Mouse (Mus musculus): Measurements from ENCODE around the gene Kcnh8.

Kcnh8 gene

GRCm38 (mm10) chr17:52873195-52873594 lies 270.7 kb downstream of the Kcnh8 start:
- DNase-seq = no peak

DNA sequence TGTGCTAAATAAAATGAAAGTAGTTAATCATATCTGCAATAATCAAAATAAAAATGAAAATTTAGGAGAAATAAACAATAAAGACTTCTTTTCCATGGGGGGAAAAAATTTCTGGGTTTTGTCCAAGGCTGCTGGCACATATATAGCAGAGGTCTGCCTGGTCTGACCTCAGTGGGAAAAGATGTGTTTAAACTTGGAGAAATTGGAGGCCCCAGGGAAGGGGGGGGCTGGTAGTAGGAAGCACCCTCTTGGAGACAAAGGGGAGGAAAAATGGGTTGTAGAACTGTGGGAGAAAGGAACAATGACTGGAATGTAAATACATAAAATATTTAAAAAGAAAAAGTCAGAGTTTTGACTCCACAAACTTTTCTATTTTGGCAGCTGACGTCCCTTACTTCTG lies 276.5 kb downstream of the Kcnh8 start:
- peak in 1 of 2 experiments; percentile 1 for DNase-seq

DNA sequence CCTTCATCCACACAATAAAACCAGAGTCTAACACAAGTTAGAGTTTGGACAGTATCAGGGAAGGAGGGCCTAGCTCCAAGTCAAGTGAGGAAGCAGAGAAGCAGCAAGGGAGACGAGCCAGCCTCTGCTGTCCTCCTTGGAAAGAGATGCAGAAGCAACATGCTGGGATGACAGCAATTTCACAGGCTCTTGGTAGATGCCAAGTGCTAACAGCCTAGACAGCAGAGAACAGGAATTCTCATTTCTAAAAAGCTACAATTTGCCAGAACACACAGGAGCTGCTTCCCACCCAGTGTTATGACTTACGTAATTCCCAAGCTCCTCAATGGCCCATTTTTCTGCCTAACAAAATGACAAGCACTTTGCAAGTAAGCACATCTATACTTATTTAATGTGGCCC lies 277.5 kb downstream of the Kcnh8 start:
- DNase-seq = no peak

GRCm38 (mm10) chr17:52885210-52885609 lies 282.7 kb downstream of the Kcnh8 start:
- DNase-seq = no peak

DNA sequence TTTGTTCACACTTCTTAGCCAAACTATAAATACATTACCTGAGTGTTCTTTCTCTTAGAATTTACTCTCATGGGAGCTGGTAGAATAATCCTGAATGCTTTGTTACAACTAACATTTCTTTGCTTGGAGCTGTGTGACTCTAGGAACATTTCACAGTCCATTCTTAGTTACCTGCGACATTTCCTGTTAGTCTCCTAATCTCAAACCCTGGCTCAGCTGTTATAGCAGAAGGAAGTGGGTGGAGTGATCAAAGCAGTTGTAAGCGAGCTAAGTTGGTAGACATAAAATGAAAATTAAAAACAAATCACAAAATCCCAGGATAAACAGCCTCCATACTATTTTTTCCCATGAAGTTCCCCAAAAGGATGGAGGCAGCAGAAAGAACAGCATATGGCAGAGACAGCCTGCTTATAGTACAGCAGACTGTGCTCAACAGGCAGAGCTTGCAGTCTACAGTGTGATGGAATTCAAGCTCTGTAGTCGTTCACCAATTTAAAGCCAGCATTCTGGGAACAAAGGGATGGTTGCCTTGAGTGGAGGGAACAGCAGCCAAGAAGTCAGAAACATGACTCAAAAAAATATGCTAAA lies 318.1 kb downstream of the Kcnh8 start:
- no peak for DNase-seq

DNA sequence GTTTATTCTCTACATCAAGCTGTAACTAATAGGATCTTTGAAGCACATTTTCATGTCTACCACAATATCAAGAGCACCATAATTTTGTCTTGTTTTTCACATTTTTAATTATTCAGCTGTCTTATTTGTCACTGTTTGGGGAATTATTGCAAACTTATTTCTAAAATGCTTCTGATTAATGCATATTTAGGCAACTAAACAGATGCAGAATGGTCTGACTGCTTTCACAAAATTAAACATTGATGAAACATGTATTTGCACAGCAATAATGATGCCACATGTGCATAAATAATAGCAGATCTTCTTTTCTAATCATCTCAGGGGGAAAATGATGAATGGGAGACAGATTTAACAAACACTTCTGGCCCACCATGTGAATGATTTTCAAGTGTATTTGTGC lies 341.5 kb downstream of the Kcnh8 start:
- no peak for DNase-seq

DNA sequence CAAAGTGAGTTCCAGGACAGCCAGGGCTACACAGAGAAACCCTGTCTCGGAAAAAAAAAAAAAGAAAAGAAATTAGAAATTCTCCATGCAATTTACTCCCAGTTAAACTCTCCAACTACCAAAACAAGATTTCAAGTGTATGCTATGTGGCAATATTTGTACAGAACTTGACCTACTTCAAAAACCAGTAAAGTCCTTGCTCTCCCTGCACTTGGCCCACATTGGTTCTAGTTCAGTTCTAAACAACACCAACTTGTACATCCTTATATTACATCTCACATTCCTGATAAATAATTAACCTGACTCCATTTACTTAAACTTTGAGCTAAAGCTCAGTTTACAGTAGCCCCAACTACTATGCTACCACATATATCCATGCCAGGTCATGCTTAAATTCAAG lies 370.2 kb downstream of the Kcnh8 start:
- DNase-seq = no peak

DNA sequence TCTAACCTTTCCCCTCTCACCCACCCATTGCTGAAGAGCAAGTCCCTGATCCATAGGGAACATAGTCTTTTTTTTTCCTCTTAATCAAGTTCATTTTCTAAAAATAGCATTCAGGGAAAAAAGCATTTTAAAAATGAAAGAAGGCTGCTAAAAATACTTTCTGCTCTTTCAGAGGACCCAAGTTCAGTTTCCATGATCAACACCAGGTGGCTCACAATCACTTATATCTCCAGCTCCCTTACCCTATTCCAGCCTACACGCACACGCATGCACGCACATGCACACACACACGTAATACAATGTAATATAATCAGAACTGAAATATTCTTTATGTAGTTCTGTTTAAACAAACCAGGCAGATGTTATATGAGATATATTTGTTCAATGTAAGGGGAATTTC lies 378.4 kb downstream of the Kcnh8 start:
- no peak for DNase-seq

All from kidney, postnatal 4 days (tissue).